Mouse (Mus musculus) megakaryocyte-erythroid progenitor cell, adult 5-6 weeks (primary cell): ENCODE data around the gene Jmjd6. TPM values are rescaled to one million over a fixed set of nuclear protein-coding genes. Genes with fewer than 3 reads are reported as not detected.
"Not testable (repeated sequence)": the region's sequence is repeated elsewhere in the genome, so short reads cannot be mapped to it uniquely, and the experiment has no call there.

Experiments
- ATAC-seq: replicated peaks from 2 replicates; pipeline ENCODE4 v1.8.0; 2016; ENCODE audit warnings: mild to moderate bottlenecking, inconsistent platforms; ENCODE audit not compliant: severe bottlenecking, poor library complexity, low FRiP score, low TSS enrichment
- total RNA-seq, 2 experiments: library from RNA; stranded (forward) in 1 of 2; stranded (reverse) in 1 of 2; fragments of 200-1000, 215-1000 nt in 1 of 2; fragments of >200 nt in 1 of 2; fragmentation: Nextera tagmentation in 1 of 2; gene quantifications; 2 replicates each; pipeline ENCODE4 v1.2.3; 2014 to 2017

The Jmjd6 gene
- total RNA-seq, 2 experiments from 2014 or later: 49.5 to 56.7 TPM

GRCm38 (mm10) chr11:116826550-116827504, 16.4 kb downstream of the Jmjd6 start:
- no peak for ATAC-seq

DNA sequence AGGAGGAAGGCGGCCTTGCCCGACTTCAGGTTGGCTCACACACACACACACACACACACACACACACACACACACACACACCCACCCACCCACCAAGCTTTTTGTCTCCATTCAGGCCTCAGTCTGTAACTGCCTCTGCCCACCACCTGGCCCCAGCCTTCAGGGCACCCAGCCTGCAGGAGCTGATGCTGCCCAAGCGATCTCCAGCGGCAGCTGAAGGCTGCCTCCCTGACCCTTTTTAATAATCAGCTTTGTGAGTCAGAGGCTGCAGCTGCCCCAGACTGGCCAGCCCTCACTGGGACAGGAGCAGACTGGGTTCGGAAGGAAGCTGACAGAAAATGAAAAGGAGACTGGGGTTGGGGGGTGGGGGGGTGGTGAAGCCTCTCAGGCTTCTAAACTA, 18.0 kb downstream of the Jmjd6 start:
- no peak for ATAC-seq

GRCm38 (mm10) chr11:116823885-116824284, 19.4 kb downstream of the Jmjd6 start:
- ATAC-seq: not testable (repeated sequence)

DNA sequence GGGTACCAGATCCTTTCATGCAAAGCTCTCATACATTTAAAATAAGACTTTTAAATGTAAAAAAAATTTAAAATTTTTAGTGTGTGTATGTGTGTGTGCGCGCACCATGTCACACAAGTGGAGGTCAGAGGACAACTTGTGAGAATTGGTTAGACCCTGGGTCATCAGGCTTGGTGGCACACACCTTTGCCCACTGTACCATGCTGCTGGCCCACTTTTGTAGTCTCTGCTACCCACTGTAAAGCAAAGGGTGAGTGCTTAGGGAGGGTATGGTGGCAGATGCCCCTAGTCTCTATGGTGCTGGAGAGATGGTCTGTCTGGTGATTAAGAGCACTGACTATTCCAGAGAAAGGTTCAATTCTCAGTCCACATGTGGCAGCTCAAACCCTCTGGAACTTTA, 20.0 kb downstream of the Jmjd6 start:
- ATAC-seq: no peak

- ATAC-seq: no peak
These were observed 20.6 kb downstream of the Jmjd6 start for GRCm38 (mm10) chr11:116822626-116823025.

DNA sequence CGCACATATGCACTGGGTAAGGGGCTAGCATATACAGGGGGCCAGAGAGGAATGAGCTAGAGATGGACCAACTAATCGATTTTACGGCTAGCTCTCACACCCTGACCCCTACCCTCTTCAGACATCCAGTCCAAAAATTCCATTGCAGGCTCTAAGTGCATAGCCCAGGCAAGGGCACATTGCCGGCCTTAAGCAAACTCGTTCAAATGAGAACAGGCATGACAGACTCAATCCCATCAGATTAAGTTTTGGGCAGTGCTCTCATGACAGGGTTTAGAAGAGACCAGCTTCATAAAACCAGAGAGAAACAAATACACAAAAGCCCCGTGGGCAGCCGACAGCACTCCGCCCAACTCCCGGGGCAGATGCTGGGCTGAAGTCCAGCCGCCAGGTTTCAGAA, 21.0 kb downstream of the Jmjd6 start:
- ATAC-seq: no peak

DNA sequence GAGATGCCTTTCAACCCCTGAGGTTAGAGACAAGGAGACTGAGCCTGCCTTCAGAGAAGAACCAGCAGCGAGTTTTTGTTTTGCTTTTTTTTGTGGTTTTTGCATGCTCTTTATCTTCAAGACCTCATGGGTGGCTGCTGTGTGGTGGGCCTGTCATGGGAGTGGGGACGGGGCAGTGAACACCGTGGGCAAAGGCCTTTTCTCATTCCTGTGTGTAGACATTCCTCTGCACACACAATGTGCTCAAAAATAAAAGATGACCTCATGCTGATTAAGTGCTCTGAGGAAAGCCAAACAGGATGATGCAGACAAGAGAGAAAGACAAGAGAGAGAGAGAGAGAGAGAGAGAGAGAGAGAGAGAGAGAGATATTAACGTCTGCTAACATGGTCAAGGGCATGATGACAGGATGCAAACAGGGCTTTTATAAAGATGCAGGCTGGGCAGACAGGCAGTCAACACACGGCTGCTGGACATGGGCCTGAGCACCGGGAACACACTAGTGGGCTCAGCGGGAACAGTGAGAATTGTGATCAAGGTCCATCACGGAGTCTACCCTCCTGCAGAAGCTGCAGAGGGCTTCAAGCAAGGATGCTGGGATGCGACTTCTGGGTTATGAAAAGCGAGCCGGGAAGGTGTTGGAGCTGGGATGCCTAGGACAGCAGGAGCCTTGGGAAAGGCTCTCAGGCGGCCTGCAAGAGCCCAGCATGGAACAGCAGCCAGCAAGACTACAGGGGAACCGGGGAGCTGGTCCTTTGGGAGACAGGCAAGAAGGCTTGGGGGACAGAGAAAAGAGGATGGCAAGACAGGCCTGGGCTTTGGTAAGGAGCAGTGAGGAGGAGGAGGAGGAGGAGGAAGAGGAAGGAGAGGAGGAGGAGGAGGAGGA, 21.9 kb downstream of the Jmjd6 start:
- ATAC-seq: no peak

DNA sequence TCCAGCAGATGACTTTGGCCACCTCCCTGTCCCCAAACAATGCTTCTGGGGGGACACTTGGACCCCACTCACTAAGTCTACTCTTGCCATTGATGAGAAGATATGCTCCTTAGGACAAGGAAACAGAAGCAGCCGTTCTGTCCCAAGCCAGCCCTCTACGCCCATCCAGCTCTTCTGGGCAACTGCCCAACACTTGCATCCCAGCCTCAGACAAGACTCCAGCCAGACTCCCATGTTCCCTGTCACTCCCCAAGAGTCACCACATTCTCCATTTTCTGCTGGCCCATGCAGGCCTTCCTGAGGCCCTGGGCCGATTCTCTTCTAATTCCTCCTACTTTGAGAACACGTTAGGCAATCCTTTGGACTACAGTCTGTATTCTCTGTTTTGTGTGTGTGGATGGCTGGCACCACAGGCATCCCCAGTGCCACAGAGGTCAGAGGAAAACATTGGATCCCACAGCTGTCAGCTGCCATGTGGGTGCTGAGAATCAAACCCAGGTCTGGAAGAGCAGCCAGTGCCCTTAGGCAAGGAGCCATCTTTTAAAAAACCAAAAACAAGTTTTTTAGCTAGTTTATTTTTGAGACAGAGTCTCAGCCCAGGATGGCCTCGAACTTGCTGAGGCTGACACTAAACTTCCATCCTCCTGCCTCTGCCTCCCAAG, 23.2 kb downstream of the Jmjd6 start:
- ATAC-seq: no peak

DNA sequence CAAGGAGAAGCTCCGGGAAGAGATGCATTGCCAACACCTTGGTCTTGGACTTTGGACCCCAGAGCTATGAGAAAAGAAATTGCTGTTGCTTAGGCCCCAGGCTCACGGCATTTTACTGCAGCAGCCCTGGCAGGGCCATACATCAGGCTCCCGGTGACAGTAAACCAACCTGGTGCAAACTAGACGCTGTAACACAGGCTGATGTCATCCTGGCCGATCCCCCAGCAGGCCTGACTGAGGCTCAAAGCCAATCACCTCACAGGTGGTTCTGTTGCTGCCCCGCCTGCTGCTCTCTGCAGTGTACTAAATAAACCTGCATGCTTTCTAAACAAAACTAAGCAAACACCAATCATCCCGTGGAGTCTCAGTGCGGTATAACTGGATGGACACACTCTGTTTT, 24.5 kb downstream of the Jmjd6 start:
- ATAC-seq: no peak

GRCm38 (mm10) chr11:116817567-116817966, 25.7 kb downstream of the Jmjd6 start:
- no peak for ATAC-seq

- ATAC-seq: no peak
These were observed 26.5 kb downstream of the Jmjd6 start for GRCm38 (mm10) chr11:116816769-116817168.

DNA sequence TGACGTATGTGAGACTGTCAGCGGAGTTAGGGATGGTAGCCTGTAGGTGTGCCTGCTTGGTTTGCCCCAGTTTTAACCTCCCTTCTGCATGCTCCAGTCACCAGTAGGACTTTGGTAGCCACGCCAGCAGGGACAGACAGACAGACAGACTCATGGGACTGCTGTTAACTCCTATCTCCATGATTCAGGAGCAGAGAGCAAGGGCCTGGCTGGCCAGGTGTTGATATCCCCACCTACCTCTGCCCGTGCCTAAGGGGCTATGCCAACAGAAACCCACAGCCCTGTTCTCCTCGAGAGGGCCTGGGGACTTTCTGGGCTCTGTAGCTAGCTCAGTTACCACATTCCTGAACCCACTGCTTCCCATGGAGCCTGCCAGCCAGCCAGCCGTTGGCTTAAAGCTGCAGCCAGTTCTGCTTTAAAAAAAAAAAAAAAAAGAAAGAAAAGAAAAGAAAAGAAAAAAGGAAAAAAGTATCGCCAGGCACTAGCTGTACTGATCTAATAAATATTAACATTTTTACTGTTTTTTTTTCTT, 28.3 kb downstream of the Jmjd6 start:
- ATAC-seq: no peak

DNA sequence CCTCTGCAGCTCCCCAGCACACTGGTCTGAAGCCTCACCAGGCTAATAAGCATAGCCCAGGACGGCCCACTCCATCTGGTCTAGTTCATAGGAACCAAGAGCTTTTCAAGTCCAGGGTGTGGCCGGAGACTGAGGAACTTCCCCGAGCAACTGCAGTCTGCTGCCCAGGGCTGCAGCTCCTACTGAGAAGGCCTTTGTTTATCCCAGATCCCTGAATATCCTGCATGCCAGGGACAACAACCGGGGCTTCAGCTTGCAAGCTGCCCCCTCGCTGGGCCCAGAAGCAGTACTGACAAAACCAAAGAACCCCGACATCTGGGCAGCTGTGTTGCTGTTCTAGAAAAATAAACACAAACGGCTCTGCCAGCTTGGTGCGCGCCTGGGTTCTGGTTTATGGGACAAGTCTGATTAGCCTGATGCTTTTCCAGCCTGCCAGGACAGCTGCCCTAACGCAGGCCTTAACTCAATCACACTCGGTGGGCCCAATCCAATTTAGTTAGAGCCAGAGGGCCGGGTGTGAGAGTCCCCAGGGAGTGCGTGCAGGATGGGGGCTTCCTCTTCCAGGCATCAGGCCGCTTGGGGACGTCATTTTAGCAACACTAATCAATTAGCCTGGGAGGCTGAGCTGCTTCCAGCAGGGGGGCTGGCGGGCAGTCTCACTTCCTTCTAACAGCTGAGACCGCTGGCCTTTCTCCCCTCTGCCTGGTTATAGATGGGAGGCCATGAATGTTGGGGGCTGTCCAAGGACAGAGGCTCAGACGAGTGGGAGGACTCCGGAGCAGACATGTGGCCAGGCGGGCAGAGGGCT, 29.0 kb downstream of the Jmjd6 start:
- ATAC-seq: no peak

DNA sequence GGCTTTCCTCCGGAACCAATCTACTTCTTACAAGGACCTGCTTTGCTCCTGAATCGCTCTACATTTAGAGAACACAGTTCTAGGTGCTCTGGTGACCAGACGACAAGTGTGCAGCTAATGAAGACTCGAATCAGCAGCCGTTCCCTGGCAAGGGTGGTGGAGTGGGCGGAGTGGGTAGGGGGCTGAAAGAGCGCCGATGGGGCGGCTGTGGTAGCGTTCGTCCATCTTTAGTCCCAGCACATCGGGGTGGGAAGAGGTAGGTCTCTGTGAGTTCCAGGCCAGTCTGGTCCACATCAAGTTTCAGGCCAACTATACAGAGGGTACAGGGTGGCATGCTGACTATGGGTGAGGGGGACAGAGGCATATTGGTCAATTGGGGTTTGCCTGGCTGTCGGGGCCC, 29.6 kb downstream of the Jmjd6 start:
- ATAC-seq: no peak

DNA sequence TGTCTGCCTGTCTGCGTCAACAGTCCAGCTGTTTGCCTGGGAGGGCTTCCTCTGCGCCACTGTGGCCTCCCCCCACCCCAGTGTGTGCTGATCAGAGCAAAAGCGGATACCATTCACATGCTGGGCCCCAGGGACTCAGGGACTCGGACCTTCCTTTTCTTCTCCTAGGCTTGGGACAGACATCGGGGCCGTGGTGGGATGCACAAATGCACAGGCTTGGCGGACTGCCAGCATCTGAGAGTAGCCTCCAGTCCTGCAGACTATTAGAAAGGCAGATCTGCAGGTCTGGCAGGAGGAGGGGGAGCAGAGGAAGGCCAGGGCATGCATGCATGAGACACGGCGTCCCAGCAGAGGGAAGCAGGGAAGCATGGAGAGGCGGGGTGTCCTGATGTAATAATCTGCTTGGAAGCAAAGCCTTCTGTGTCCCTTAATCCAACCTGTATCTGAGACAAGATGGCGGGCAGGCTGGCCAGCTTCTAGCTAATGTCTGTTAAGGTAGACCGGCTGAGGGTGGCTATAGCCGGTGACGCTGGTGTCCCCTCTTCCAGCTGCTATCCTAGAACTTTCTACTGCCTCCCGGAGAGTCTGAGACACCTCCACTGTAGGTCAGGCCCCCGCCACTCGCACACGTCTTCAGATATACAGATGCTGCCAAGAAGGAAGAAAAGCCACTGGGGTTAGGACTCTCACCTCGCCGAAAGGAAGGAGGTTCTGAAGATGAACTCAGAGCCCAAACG, 30.3 kb downstream of the Jmjd6 start:
- no peak for ATAC-seq

GRCm38 (mm10) chr11:116810983-116811901, 32.0 kb downstream of the Jmjd6 start:
- peak; percentile 71 for ATAC-seq

DNA sequence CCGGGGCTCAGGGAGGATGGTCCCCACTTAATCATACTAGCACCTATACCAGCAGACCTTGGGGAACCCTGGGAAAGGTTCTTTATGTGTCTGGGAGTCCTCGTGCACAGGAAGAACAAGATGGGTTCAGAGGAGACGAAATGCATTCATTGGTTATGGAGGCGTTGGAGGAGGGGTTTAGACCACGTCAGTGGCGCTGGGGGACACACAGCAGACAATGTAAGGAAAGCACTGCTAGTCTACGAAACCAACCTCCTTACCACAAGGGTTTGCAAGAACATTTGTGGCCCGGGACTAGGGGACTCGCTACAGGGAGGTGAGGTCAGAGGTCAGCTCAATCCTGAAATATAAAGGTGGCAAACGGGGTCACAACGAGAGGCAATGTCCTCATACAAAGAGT, 32.7 kb downstream of the Jmjd6 start:
- no peak for ATAC-seq
